Mouse (Mus musculus): ENCODE data around the gene Prdx6.

- TF ChIP-seq CTCF (IDR thresholded peaks at IDR 0.05; ENCODE audit: borderline replicate concordance, insufficient read depth, low read depth, low read length), result no peak
- TF ChIP-seq POLR2A (IDR thresholded peaks at IDR 0.05; ENCODE audit: borderline replicate concordance, insufficient read depth, low read length), result peak; percentile 73
Measured at GRCm38 (mm10) chr1:161250604-161251416, at the start of gene Prdx6.

All from cerebellum, adult 2 months (tissue).